Mouse (Mus musculus): ENCODE measurements around the gene Slc24a3.

Slc24a3 gene

DNA sequence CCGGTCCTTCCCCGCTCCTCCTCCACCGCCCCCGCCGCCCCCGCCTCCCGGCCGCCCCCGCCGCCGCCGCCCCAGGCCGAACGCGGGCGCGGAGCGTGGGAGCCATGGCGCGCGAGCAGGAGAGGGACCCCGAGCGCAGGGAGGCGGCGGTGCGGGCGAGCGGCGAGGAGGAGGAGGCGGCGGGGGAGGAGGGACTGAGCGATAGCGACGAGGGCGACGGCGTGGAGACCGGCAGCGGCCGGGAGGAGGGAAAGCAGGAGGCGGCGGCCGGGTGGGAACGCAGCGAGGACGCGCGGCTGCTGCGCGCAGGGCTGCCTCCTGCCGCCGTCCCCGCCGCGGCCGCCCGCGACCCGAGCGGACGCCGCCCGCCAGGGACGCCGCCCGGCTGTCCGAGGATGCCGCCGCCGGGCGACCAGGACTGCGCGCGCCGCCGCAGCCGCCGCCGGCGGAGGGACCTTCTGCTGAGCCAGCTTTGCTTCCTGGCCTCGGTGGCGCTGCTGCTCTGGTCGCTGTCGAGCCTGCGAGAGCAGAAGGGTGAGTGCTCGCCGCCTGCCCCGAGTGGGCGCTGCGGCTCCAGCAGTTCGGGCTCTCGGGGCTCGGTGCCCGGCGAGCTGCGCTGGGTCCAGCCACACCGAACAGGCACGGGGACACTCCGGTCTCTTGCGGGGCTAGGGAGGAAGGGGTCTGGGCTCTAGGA is at the start of gene Slc24a3:
TSS of gene Slc24a3 (plus strand) at position 91 of the 697 bp plus-strand sequence.
- peak; percentile 86 for DNase-seq (ENCODE audit: low read depth, low spot score)

DNA sequence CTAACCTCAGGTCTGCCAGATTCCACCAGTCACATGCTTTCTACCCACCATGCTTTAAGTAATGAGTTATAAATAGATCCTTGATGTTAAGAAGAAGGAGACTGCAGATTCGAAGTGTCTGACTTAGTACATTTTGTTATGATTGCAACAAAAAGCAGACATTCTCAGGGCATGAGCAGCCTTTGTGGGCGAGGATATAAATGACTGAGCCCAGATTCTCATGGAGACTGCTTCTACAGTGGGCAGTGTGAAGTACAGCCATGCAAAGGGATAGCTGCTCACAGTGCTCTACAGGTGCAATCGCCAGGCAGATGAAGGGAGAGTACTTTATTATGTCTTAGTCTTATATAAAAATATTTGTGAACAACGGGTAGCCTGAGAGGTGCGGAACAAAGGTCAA is 49.8 kb upstream of the Slc24a3 start:
- DNase-seq (ENCODE audit: low read depth, low spot score) = no peak

GRCm38 (mm10) chr2:145127747-145128146 is 39.8 kb upstream of the Slc24a3 start:
- DNase-seq (ENCODE audit: low read depth, low spot score) = no peak

DNA sequence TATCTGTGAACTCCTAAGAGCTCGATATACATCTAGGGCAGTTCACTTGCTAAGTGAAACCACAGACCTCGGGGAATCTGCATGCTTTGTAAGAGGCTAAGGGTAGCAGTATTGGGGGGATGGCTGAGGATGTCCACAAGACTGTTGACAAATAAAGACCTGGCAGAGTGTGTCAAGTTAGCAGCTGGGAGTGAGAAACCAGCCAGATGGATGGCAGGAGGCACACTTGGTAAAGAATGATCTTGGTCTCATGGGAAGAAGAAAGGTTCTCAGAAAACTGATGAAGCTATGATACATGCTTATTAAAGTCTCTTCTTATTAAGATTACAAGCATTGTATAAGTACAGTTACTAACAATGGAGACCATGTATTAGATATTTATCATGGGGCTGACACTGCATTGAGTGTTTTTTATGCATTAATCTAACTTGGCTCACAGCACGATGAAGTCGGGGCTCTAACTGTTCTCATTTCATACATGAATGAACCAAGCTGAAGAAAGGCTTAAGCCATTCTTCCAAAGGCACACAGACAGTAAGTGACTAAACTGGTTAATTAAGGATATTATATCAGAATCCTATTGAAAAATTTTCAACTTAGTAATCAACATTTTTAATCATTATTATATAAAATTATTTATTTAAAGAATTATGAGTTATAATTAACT is 30.8 kb upstream of the Slc24a3 start:
- no peak for DNase-seq (ENCODE audit: low read depth, low spot score)

DNA sequence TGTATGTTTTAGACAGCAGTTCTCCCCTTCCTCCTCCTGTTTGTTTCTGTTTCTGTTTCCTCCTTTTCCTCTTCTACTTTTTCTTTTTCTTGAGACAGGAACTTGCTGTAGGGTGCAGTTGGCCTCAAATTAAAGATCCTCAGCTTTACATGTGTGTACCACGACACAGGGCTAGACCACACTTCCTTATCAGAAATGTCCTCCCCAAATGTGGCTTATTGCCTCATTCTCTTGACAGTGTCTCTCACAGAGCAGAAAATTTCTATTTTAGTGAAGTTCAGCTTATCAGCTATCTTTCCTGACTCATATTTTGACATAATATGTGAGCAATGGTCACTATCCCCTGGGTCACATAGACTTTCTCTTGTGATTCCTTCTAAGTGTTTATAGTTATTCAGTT is 17.1 kb upstream of the Slc24a3 start:
- DNase-seq (ENCODE audit: low read depth, low spot score) = no peak

DNA sequence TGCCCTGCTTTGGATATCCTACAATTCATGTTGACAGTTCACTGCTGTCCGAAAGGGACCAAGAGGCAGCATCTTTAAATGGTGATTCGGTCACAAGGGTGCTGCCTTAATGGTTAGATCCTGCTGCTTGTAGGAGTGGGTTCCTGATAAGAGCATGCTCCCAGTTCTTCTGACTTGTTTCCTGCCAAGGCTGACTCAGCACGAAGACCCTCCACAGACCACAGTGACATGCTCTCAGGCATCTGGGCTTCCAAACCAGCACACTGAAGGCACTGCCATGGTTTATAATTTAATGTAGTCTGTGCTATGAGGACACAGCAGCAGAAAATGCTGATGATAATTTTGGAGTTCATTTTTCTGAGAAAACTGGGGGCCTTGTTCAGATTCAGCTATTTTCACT is 16.7 kb upstream of the Slc24a3 start:
- no peak for DNase-seq (ENCODE audit: low read depth, low spot score)

DNA sequence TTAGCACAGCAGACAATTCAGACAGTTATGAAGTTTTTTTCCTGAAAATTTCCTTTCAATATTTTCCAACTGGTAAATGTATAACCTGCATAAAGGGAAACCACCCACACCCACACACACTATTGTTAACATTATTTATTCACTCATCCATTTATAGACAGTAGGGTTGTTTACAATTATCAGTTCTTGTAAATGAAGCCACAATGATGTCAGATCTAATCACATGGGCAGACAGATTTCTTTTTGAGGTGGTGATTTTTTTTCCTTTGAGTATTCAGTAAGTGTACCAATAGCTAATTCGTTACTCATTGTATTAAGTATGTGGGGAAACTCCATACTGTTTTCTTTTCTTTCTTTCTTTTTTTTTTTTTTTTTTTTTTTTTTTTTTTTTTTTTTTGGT is 15.3 kb upstream of the Slc24a3 start:
- DNase-seq (ENCODE audit: low read depth, low spot score) = no peak

GRCm38 (mm10) chr2:145158972-145159371 is 8.6 kb upstream of the Slc24a3 start:
- no peak for DNase-seq (ENCODE audit: low read depth, low spot score)

DNA sequence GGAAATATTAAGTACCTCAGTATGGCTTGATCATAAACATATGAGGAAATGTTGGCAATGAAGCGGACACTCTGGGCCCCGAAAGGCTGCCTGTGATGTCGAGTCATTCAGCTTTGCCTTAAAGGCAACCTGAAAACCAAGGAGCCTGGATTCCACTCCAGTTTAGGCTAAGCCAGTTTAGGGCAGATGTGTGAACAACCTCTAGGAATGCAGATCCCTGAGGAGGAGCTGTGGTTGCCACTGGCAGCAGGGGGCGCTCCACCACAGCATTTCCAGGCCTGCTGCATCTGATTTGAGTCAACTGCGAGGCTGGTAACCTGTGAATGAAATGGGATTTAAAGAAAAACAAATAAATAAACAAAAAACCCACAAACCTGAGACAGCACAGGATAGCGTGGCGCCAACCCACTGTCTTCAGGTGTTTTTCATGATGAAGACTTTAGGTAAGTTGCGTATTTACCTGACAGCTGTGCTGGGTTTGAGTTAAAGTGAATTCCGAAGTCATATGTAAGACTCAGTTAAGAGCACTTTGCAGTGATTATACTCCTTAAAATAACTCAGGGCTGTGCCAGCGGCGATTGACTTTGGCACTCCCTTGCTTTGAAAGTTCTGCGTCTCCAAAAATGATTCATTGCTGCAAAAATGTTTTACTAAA is 6.4 kb upstream of the Slc24a3 start:
- DNase-seq (ENCODE audit: low read depth, low spot score) = peak; percentile 87

DNA sequence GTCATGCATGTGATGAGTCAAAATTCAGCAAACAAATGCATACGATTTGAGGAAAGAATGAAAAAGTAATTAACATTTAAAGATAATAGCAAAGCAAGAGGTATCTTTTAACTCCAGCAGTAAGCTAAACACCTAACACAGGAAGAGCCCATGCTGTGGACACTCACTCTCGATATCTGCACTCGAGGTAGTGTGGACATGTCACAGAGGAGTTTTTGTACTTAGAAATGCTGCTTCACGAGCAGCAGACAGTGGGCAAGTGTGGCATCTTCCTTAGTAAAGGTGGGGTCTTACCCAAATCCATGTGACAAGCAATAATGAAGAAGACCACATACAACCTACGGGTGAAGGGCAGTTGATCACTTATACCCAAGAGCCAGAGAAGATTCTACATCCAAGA is 3.5 kb upstream of the Slc24a3 start:
- DNase-seq (ENCODE audit: low read depth, low spot score) = no peak

DNA sequence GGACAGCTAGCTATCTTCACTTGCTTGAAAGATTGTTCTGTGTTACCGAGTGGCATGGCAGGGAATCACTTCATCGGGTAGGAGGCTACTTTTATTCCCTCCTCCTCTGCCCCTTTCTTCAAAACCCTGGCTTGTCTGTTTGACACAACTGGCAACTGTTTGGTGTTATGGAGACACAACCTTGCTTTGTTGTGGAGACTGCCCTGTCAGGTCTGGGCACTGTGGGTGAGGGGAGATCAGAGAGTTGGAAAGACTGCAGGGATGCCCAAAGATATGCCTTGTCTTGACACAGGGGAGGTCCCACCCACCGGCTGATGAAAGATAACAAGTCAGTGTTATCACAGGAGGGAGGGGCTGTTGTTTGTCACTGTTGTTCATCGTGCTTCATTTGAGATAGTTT is 3.0 kb upstream of the Slc24a3 start:
- DNase-seq (ENCODE audit: low read depth, low spot score) = no peak

- DNase-seq (ENCODE audit: low read depth, low spot score) = no peak
Observed at GRCm38 (mm10) chr2:145165076-145165475, 2.5 kb upstream of the Slc24a3 start.

- DNase-seq (ENCODE audit: low read depth, low spot score) = no peak
Observed at GRCm38 (mm10) chr2:145165854-145166253, 1.7 kb upstream of the Slc24a3 start.

DNA sequence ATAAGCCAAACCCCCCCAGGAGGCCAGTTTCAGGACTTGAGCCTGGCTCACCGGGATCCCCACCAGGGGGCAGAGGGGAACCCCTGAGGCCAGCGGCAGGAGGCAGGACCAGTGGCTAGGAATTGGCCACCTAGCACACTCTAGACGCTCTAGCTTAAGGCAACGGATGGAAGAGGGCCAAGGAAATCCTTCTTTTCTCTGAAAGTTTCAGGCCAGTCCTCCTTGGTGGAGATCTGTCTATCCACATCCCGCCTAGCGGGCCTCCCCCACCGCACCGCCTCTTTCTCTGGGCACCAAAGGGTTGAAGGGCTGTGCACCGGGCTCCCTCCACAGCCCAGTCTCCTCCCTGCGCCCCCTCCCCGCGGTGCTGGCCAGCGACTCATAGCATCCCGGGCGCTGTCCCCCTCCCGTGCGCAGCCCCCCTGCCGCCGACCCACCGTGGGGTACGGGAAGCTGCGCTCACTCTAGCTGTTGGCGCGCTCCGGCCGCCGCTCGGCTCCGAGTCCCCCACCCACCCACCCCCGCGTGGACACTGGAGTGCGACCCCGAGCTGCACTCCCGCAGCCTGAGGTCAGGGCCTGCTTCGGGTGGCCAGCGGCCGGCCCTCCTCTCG is 397 bp upstream of the Slc24a3 start:
- peak; percentile 76 for DNase-seq (ENCODE audit: low read depth, low spot score)

GRCm38 (mm10) chr2:145168405-145168971 is 934 bp downstream of the Slc24a3 start:
- peak; percentile 22 for DNase-seq (ENCODE audit: low read depth, low spot score)

GRCm38 (mm10) chr2:145172978-145173655 is 5.6 kb downstream of the Slc24a3 start:
- DNase-seq (ENCODE audit: low read depth, low spot score) = no peak

DNA sequence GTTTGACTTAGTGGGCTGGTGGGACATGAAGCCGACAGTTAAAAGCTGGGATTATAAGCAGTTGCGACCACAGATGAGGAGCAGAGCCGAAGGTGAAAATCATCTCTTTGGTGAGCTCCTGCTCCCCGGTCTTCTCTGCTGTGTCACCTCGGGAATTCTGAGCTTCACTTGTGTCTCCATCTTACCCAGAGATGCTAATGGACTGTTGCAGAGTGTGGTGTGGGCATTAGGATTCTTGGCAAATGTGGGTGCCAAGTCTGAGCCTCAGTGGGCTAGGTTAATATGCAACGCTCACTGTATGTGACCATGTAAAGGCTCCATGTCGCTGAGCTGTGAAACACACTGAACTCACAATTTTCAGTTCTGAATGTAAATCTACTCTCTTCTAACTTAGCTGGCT is 7.5 kb downstream of the Slc24a3 start:
- DNase-seq (ENCODE audit: low read depth, low spot score) = no peak

DNA sequence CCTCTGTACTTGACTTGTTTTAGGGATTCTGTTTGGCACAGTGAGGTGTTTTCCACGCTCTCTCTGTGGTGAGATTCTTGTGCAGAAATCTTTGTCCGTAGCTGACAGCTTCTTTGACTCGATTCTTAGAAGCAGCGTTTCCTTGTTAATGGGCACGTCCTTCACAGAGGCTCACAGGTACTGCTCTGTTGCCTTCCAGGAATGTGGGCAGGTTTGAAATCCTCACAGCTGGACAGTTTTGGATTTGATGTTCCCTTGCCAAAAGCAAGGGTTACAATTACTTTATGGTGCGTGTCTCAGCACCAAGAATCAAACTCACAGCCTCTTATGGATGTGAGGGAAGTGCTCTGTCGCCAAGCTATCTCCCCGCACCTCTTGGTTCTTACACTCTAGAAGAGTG is 14.9 kb downstream of the Slc24a3 start:
- no peak for DNase-seq (ENCODE audit: low read depth, low spot score)

GRCm38 (mm10) chr2:145188828-145189227 is 21.3 kb downstream of the Slc24a3 start:
- DNase-seq (ENCODE audit: low read depth, low spot score) = no peak

GRCm38 (mm10) chr2:145196043-145196442 is 28.5 kb downstream of the Slc24a3 start:
- no peak for DNase-seq (ENCODE audit: low read depth, low spot score)

GRCm38 (mm10) chr2:145196501-145197042 is 29.0 kb downstream of the Slc24a3 start:
- no peak for DNase-seq (ENCODE audit: low read depth, low spot score)
